Mouse (Mus musculus) hindbrain, embryonic 11.5 days (tissue): ENCODE measurements around the gene Ptprt. TPM values are rescaled to one million over a fixed set of nuclear protein-coding genes. Genes with fewer than 3 reads are reported as not detected.

Experiments used
- ATAC-seq: fragments of 200-750 bp; cut with Nextera tagmentation; 2 replicates; pipeline ENCODE4 v1.8.0; 2017; ENCODE audit warnings: mild to moderate bottlenecking, moderate TSS enrichment, moderate library complexity; ENCODE audit not compliant: low FRiP score
- DNase-seq: peaks from one replicate; pipeline ENCODE4 v3.0.0-alpha.2; 2015; ENCODE audit warnings: low spot score
- H3K27ac ChIP-seq: fragments of 300-500 bp; sonication (generic); 2 replicates; pipeline ENCODE4 v1.5.1; 2014; ENCODE audit warnings: mild to moderate bottlenecking, low read depth, low read length
- H3K27me3 ChIP-seq: fragments of 300-500 bp; sonication (generic); 2 replicates; pipeline ENCODE4 v1.6.1; 2014; ENCODE audit warnings: mild to moderate bottlenecking, low read length, moderate library complexity, mixed read lengths; ENCODE audit not compliant: control insufficient read depth, insufficient read depth
- H3K36me3 ChIP-seq: fragments of 300-500 bp; sonication (generic); 2 replicates; pipeline ENCODE4 v1.6.1; 2014; ENCODE audit warnings: mild to moderate bottlenecking, low read length, moderate library complexity, mixed read lengths; ENCODE audit not compliant: control insufficient read depth, insufficient read depth
- H3K4me1 ChIP-seq: fragments of 300-500 bp; sonication (generic); replicated peaks from 2 replicates; pipeline ENCODE4 v1.6.1; 2014; ENCODE audit warnings: low read length, mixed read lengths; ENCODE audit not compliant: control insufficient read depth, insufficient read depth
- H3K4me2 ChIP-seq: fragments of 300-500 bp; sonication (generic); replicated peaks from 2 replicates; pipeline ENCODE4 v1.6.1; 2014; ENCODE audit warnings: mild to moderate bottlenecking, low read depth, low read length
- H3K4me3 ChIP-seq: fragments of 300-500 bp; sonication (generic); 2 replicates; pipeline ENCODE4 v1.5.1; 2014; ENCODE audit warnings: low read depth, low read length
- H3K9ac ChIP-seq: fragments of 300-500 bp; sonication (generic); 2 replicates; pipeline ENCODE4 v1.6.1; 2014; ENCODE audit warnings: low read depth, low read length
- H3K9me3 ChIP-seq: fragments of 300-500 bp; sonication (generic); 2 replicates; pipeline ENCODE4 v1.6.1; 2016; ENCODE audit warnings: low read length; ENCODE audit not compliant: control insufficient read depth
- WGBS: fragments of 180-500 bp; shearing (Covaris S2); extraction: QIAGEN DNeasy Blood & Tissue Kit; methylation state at CpG from one replicate; pipeline ENCODE4 v1.1.7; 2014; 5-methylcytosine and 5-hydroxymethylcytosine counted together
- polyA plus RNA-seq: library from polyadenylated mRNA; unstranded; fragments of >200 nt; fragmentation: Nextera tagmentation; extraction: Ambion mirVana; gene quantifications from 2 replicates; pipeline ENCODE4 v1.2.1, GENCODE M21; 2014

Gene Ptprt
- polyA plus RNA-seq, 1 experiment from 2014 or later: 1.3 TPM

DNA sequence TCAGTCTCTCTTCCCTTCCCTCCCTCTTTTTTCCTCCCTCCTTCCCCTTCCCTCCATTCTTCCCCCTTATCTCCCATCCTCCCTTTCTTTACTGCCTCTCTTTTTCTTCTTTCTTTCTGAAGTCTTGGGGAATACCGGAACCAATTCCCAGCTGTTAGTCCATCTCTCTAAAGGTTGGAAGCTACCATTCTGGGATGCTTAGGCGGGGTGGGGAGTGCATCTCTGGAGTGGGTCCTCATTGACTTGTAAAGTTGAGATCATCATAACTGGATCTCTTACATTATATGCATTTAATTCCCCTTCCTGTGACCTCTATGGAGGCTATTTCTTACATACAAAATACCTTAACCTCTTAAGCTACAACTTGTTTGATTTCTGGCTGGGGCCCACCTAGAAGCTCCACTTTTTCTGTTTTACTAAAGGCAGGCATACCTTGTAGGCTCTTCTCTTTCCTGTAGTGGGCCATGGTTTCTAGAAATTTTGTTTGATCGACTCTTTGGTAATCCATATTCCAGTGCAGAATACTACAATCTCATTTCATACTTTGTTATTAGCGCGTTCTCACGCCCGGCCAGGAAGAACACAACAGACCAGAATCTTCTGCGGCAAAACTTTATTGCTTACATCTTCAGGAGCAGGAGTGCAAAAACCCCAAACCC, 1149.7 kb downstream of the Ptprt start:
- Histone ChIP-seq H3K4me3 (peak overlapping the region; percentile 39), H3K27ac (no peak overlapping the region), H3K9me3 (no peaks in the 10 kb centered on the region), H3K27me3 (no peaks in the 10 kb centered on the region), H3K4me2 (peak overlapping the region; percentile 51), H3K36me3 (no peaks in the 10 kb centered on the region), H3K9ac (peak overlapping the region; percentile 52), H3K4me1 (no peaks in the 10 kb centered on the region)
- DNase-seq (peak; percentile 19), ATAC-seq (peak; percentile 68)
- 23% methylated on average over 8 of the region's 8 CpGs for WGBS

GRCm38 (mm10) chr2:161499097-161499899, 1161.6 kb downstream of the Ptprt start:
- Histone ChIP-seq H3K4me1 (no peaks in the 10 kb centered on the region), H3K9ac (no peak overlapping the region), H3K27me3 (no peaks in the 10 kb centered on the region), H3K4me2 (peak overlapping the region; percentile 47), H3K9me3 (no peaks in the 10 kb centered on the region), H3K36me3 (no peaks in the 10 kb centered on the region), H3K27ac (no peak overlapping the region), H3K4me3 (peak overlapping the region; percentile 25)
- ATAC-seq (peak; percentile 27; the same call in 1 of the 2 replicates), DNase-seq (peak; percentile 46)
- 8% methylated on average over 13 of the region's 13 CpGs for WGBS

DNA sequence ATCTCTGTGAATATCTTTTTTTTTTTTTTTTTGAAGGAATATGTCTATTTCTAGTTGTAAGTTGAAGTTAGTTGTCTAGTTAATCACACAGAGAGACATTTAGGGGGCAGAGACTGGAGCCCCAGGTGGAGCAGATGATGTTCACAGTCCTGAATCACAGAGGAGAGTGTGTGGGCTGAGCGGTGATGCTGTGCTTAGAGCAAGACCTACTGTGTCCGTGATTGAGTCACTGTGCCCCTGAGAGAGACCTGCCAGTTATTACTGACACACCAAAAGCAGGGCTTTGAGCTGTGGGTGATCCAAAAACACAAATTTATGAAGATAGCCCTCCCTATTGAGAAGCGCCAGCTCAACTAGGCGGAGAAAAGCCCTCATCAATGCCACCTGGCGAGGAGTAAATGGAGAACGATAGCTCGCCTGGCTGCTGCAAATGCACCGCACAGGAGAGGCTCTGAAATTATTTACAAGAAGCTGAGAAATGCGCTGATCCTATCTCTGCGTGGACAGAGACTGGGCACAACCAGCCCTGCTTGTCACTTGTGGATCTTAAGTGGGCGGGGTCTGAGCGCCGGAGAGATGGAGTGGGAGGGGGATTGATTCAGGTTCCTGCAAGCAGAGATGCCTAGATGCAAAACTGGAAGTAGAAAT, 1162.4 kb downstream of the Ptprt start:
- Histone ChIP-seq H3K27me3 (no peaks in the 10 kb centered on the region), H3K4me1 (no peaks in the 10 kb centered on the region), H3K36me3 (no peaks in the 10 kb centered on the region), H3K9ac (no peak overlapping the region), H3K4me2 (peak overlapping the region; percentile 47), H3K4me3 (peak overlapping the region; percentile 25), H3K27ac (no peak overlapping the region), H3K9me3 (no peaks in the 10 kb centered on the region)
- 28% methylated on average over 13 of the region's 13 CpGs for WGBS
- DNase-seq (peak; percentile 33), ATAC-seq (no peak; the same call in 1 of the 2 replicates)

DNA sequence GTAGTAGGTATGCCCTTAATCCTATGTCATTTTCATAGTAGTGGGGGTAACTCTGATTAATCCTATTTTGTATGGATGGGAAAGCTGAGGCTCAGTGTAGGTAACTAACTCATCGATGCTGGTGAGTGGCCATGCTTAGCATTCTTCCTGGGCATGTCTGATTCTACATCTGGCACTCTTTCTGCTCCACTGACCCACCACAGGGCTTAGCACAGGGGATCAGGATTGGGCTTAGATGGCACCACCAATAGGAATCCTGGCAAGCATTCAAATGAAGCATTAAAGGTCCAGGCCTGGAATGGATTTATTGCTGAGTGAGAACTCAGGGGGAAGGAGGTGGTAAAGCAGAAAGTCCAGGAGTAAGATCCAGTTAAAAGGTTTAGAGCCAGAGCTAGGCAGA, 1179.2 kb downstream of the Ptprt start:
- no peaks in the 10 kb centered on the region for H3K9me3 ChIP-seq
- ATAC-seq: no peak

DNA sequence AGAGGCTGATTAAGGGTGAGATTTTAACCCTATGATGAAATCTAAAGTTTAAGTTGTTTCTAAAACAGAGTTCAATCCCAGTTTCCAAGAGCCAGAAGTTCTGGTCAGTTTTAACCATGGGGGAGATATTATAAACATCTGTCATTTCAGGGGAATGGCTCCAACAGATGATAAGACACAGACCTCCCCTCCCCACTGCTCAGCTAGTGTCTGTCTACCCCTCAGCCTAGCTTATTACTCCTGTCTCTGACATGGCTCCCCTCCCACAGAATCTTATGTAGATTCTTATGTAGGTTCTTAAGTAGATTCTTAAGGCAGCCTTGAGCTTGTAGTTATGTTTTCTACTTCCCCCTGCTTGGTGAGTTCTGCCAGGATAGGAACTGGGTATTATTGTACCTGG, 1180.5 kb downstream of the Ptprt start:
- Histone ChIP-seq H3K27me3 (no peaks in the 10 kb centered on the region), H3K4me1 (no peaks in the 10 kb centered on the region), H3K36me3 (no peaks in the 10 kb centered on the region), H3K9ac (no peak overlapping the region), H3K4me2 (no peak overlapping the region), H3K9me3 (no peaks in the 10 kb centered on the region), H3K27ac (no peak overlapping the region), H3K4me3 (no peak overlapping the region)
- ATAC-seq (no peak), DNase-seq (no peak)

More for the DNA sequence above, 1179.2 kb downstream of the Ptprt start:
- no peak for DNase-seq
- H3K36me3 ChIP-seq: no peaks in the 10 kb centered on the region
- H3K4me3 ChIP-seq: no peak overlapping the region
- no peaks in the 10 kb centered on the region for H3K4me1 ChIP-seq
- H3K27me3 ChIP-seq: no peaks in the 10 kb centered on the region
- H3K4me2 ChIP-seq: no peak overlapping the region
- WGBS: 83% methylated on average over 1 of the region's 1 CpGs
- no peak overlapping the region for H3K9ac ChIP-seq
- no peak overlapping the region for H3K27ac ChIP-seq
